Comparison of ENCODE assay signal across 15 mouse cellular contexts in the genomic region with DNA sequence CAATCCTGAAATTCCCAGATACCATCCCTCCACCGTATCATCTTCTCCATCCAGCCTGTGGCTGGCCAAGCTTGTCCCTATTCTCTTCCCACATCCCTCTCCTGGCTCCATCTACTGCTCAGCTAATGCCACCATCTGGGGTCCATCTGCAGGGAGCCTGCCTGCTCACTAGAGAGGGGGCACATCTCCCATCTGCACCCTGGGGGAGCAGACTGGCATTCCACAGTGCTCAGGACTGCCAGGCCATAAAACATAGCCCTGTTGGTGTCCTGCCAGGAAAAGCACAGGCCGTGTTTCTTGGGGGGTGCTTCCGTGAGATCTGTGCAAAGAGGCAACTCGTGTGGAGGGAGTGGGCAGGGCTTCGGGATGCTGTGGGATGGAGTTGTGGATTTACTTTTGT.
A peak's percentile ranks its signal among the peaks of the same experiment; 100 is the strongest.
DNase-seq lines count a peak whose midpoint lies in the region; ATAC-seq and TF ChIP-seq lines count a peak whose summit lies in the region.
"Had no signal": no experiment of that assay in that cellular context is flagged by ENCODE, and none has a peak within 500 bp of the region (broad histone marks: within the 10 kb centered on the region; RNA-seq: fewer than 3 reads in every experiment).

No protein-coding gene starts in this region.

- H3K4me2 ChIP-seq in limb, embryonic 14.5 days (replicated peaks; ENCODE audit: low read depth, low read length, severe bottlenecking), result no peak overlapping the region
- H3K4me2 ChIP-seq: intestine, embryonic 15.5 days; liver, embryonic 11.5 days; neural tube, embryonic 12.5 days had no signal

- TF ChIP-seq POLR2A in limb, embryonic 14.5 days (IDR thresholded peaks at IDR 0.05; ENCODE audit: borderline replicate concordance, extremely low read depth, insufficient read depth, insufficient read length), result no peak

- ATAC-seq in limb, embryonic 14.5 days (ENCODE audit: low FRiP score, low read depth), result no peak
- ATAC-seq: intestine, embryonic 15.5 days had no signal

- H3K27ac ChIP-seq in limb, embryonic 14.5 days (replicated peaks; ENCODE audit: low read depth, low read length), result no peak overlapping the region
- H3K27ac ChIP-seq in limb, embryonic 10.5 days, result no peak overlapping the region; the same call in 1 of the 2 replicates
- H3K27ac ChIP-seq: intestine, embryonic 15.5 days; neural tube, embryonic 12.5 days had no signal

- DNase-seq in cerebellum, adult 11-12 months, result peak; percentile 3
- DNase-seq in cerebellum, adult 18-20 months, result no peak
- DNase-seq in limb, embryonic 14.5 days (ENCODE audit: low spot score), result peak; percentile 29
- DNase-seq in limb, embryonic 10.5 days (ENCODE audit: low spot score), result no peak
- DNase-seq in left cerebral cortex, postnatal 36 days (ENCODE audit: low spot score in 2 of 2), result peak; percentile 43 to 46
- no peak for DNase-seq in thymus, postnatal 25 days
- no peak for DNase-seq in yolk sac, embryonic 10.5 days (ENCODE audit: low spot score)
- DNase-seq in urinary bladder, postnatal 25 days (ENCODE audit: low spot score), result no peak
- DNase-seq: adrenal gland, adult 8-10 months; kidney, postnatal 25 days; lung, postnatal 10 days; midbrain, embryonic 14.5 days had no signal

- intact Hi-C loops in left cerebral cortex, postnatal 36 days (cut with DNase I), result no loop called here

- H3K36me3 ChIP-seq in limb, embryonic 14.5 days (ENCODE audit: control insufficient read depth, insufficient read depth, low read length), result no peaks in the 10 kb centered on the region
- no peaks in the 10 kb centered on the region for H3K36me3 ChIP-seq in limb, embryonic 10.5 days
- H3K36me3 ChIP-seq: intestine, embryonic 15.5 days; neural tube, embryonic 12.5 days had no signal

- H3K4me3 ChIP-seq in limb, embryonic 14.5 days (replicated peaks; ENCODE audit: low read length), result no peak overlapping the region
- no peak overlapping the region for H3K4me3 ChIP-seq in limb, embryonic 10.5 days
- H3K4me3 ChIP-seq: intestine, embryonic 15.5 days; neural tube, embryonic 12.5 days had no signal

- no peaks in the 10 kb centered on the region for H3K27me3 ChIP-seq in limb, embryonic 14.5 days (ENCODE audit: control insufficient read depth, insufficient read depth, low read length)
- H3K27me3 ChIP-seq in limb, embryonic 10.5 days (ENCODE audit: low read depth, poor library complexity, severe bottlenecking), result peaks cover 30% of the 10 kb centered on the region
- H3K27me3 ChIP-seq: intestine, embryonic 15.5 days; neural tube, embryonic 12.5 days had no signal

- H3K9me3 ChIP-seq in limb, embryonic 14.5 days (ENCODE audit: control insufficient read depth, low read length), result no peaks in the 10 kb centered on the region
- H3K9me3 ChIP-seq in limb, embryonic 10.5 days (replicated peaks), result no peaks in the 10 kb centered on the region
- H3K9me3 ChIP-seq: intestine, embryonic 15.5 days; neural tube, embryonic 12.5 days had no signal

- H3K4me1 ChIP-seq in limb, embryonic 14.5 days (ENCODE audit: control insufficient read depth, insufficient read depth, low read length), result no peaks in the 10 kb centered on the region
- peaks cover 8% of the 10 kb centered on the region for H3K4me1 ChIP-seq in limb, embryonic 10.5 days
- H3K4me1 ChIP-seq: intestine, embryonic 15.5 days; neural tube, embryonic 12.5 days had no signal

- WGBS in limb, embryonic 14.5 days, result 36% methylated on average over 5 of the region's 5 CpGs
- 70% methylated on average over 5 of the region's 5 CpGs for WGBS in limb, embryonic 10.5 days

- H3K9ac ChIP-seq in limb, embryonic 14.5 days (ENCODE audit: low read depth, low read length, severe bottlenecking), result no peak overlapping the region
- H3K9ac ChIP-seq: intestine, embryonic 15.5 days; neural tube, embryonic 12.5 days had no signal

Comparison
In these comparisons a context has a peak if more than half of its experiments do, and no peak if none do; other contexts are left out.
1. DNase-seq: peak in cerebellum, adult 11-12 months (single experiment), limb, embryonic 14.5 days (single experiment) and left cerebral cortex, postnatal 36 days (2 of 2); none in cerebellum, adult 18-20 months (0 of 2), limb, embryonic 10.5 days (single experiment), thymus, postnatal 25 days (single experiment), yolk sac, embryonic 10.5 days (single experiment) and urinary bladder, postnatal 25 days (single experiment).